Mouse (Mus musculus) heart, postnatal 0 days (tissue): ENCODE data around the gene Srrt.

ENCODE experiments used
- CTCF ChIP-seq: IDR thresholded peaks from 2 replicates; pipeline ENCODE4 v1.5.1; 2016; ENCODE audit warnings: antibody characterized with exemption, control low read depth, low read depth
- EP300 ChIP-seq: IDR thresholded peaks from 2 replicates; pipeline ENCODE4 v1.6.1; 2016; ENCODE audit warnings: antibody characterized with exemption, low read depth

DNA sequence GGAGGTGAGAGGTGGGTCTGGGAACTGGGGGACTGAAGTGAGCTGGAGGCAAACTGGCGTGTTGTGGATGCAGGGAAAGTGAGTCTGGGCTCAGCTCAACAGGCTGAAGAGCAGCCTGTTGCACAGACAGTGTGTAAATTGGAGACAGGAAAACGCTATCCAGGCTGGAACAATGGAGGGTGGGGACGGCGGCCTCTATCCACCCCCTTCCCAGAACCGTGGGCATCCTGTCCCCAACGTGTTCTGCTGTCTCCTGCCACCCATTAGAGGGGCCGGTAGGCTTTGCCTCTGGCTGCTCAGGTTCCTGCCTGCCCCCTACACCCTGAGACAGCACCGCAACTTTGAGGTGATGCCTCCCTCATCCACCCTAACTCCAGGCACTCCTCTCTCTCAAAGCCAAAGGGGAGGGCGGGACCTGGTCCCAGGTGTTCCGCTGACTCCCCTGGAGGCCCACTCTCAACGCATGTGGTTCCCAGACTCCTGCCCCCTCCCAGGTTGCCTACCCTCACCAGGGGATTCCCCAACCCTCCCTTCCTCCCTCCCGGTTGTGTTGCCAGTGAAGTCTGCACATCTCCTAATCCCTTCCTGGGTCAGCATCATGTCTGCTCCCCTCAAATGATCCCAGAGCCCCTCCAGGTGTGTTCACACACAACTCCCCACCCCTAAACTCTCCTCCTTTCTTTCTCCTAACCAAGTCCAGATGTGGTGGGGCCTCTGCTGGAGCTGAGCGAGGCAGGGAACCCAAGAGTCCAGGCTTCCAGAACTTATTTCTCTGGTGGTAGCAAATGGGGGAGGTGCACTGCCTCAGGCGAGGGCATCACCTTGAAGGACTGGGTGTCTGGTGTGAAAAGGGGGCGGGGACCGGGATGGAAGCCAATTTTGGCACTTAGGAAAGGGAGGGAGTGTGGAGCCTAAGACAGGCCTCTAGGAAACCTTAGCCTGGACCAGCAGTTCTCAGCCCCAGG is 44.8 kb upstream of the Srrt start:
- TF ChIP-seq CTCF (no peak), EP300 (no peak)
